Mouse (Mus musculus): ENCODE data around the gene Slc44a2.

DNA sequence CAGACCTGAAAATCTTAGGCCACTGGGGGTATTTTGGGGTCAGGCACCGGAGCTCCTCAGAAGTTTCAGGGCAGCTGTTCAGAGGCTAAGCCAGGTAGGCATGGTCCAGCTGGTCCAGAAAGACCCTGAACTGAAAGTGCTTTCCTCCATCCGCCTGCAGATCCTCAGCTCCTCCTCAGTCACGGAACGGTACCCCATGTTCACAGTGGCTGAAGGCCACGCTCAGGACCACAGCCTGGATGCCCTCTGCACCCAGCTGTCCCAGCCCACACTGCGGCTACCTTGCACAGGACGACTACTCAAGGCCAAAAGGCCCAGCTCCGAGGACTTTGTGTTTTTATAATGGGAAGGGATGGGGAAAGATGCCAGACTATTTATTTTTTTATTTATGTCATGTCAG lies 47.4 kb upstream of the Slc44a2 start:
- TF ChIP-seq POLR2A (IDR thresholded peaks at IDR 0.05; ENCODE audit: insufficient read depth, low read depth, low read length) (no peak), CTCF (IDR thresholded peaks at IDR 0.05; ENCODE audit: insufficient read depth, low read depth, low read length) (no peak)
